Mouse (Mus musculus) c-Kit-positive CD71-positive TER-119-negative erythroid progenitor cells, embryonic 14.5 days (primary cell): ENCODE measurements at regions not wholly inside any gene's neighbourhood (a gene's known extent, or its start where the extent isn't known, plus 50 kb on each side); places are given as distances from the start of the nearest gene placed in this dataset.
"Not testable (repeated sequence)": the region's sequence is repeated elsewhere in the genome, so short reads cannot be mapped to it uniquely, and the experiment has no call there.

Source experiments
- DNase-seq: peaks from one replicate; pipeline ENCODE4 v3.0.0-alpha.2; 2013; ENCODE audit warnings: low read depth

GRCm38 (mm10) chrX:166809165-166809564 lies 223.6 kb upstream of the Egfl6 start:
- no peak for DNase-seq

GRCm38 (mm10) chrX:166808207-166808606 lies 222.7 kb upstream of the Egfl6 start:
- DNase-seq = no peak

GRCm38 (mm10) chrX:166805957-166806356 lies 220.4 kb upstream of the Egfl6 start:
- DNase-seq = no peak

- DNase-seq = no peak
These were observed 220.0 kb upstream of the Egfl6 start for GRCm38 (mm10) chrX:166805480-166805879.

- no peak for DNase-seq
These were observed 217.7 kb upstream of the Egfl6 start for GRCm38 (mm10) chrX:166803246-166803645.

- DNase-seq = no peak
These were observed 215.5 kb upstream of the Egfl6 start for GRCm38 (mm10) chrX:166801017-166801416.

GRCm38 (mm10) chrX:166795651-166796050 lies 210.1 kb upstream of the Egfl6 start:
- no peak for DNase-seq

GRCm38 (mm10) chrX:166789031-166789430 lies 203.5 kb upstream of the Egfl6 start:
- no peak for DNase-seq

- DNase-seq = not testable (repeated sequence)
These were observed 201.6 kb upstream of the Egfl6 start for GRCm38 (mm10) chrX:166787137-166787536.

- DNase-seq = no peak
These were observed 200.1 kb upstream of the Egfl6 start for GRCm38 (mm10) chrX:166785615-166786014.

- DNase-seq = no peak
These were observed 197.9 kb upstream of the Egfl6 start for GRCm38 (mm10) chrX:166783377-166783776.

- no peak for DNase-seq
These were observed 194.0 kb upstream of the Egfl6 start for GRCm38 (mm10) chrX:166779334-166780092.

GRCm38 (mm10) chrX:166773408-166773854 lies 187.9 kb upstream of the Egfl6 start:
- DNase-seq = no peak

GRCm38 (mm10) chrX:166766991-166767390 lies 181.5 kb upstream of the Egfl6 start:
- no peak for DNase-seq

GRCm38 (mm10) chrX:166765647-166766046 lies 180.1 kb upstream of the Egfl6 start:
- DNase-seq = no peak

- peak; percentile 22 for DNase-seq
These were observed 176.6 kb upstream of the Egfl6 start for GRCm38 (mm10) chrX:166762098-166762497.

GRCm38 (mm10) chrX:166757152-166757551 lies 171.6 kb upstream of the Egfl6 start:
- no peak for DNase-seq

- DNase-seq = no peak
These were observed 169.6 kb upstream of the Egfl6 start for GRCm38 (mm10) chrX:166754967-166755654.

- DNase-seq = no peak
These were observed 163.6 kb upstream of the Egfl6 start for GRCm38 (mm10) chrX:166749055-166749679.

GRCm38 (mm10) chrX:166731354-166731753 lies 145.8 kb upstream of the Egfl6 start:
- no peak for DNase-seq

GRCm38 (mm10) chrX:166728622-166728928 lies 143.1 kb upstream of the Egfl6 start:
- no peak for DNase-seq

- no peak for DNase-seq
These were observed 142.5 kb upstream of the Egfl6 start for GRCm38 (mm10) chrX:166727823-166728621.
